Mouse (Mus musculus): ENCODE results near the gene Pet2. TPM values are rescaled to one million over a fixed set of nuclear protein-coding genes. Genes with fewer than 3 reads are reported as not detected.

Gene Pet2
- total RNA-seq (2021), result not detected

- no peak for DNase-seq (ENCODE audit: low spot score in 2 of 2)
- intact Hi-C loops (cut with DNase I), result no loop called here
Measured at GRCm38 (mm10) chrX:89409589-89409988, at the start of gene Pet2. Gene Pet2, minus strand, starts transcription at chrX:89409689.

Measured in left cerebral cortex, postnatal 25 days (tissue).